Mouse (Mus musculus): ENCODE results near the gene Fam20c.

DNA sequence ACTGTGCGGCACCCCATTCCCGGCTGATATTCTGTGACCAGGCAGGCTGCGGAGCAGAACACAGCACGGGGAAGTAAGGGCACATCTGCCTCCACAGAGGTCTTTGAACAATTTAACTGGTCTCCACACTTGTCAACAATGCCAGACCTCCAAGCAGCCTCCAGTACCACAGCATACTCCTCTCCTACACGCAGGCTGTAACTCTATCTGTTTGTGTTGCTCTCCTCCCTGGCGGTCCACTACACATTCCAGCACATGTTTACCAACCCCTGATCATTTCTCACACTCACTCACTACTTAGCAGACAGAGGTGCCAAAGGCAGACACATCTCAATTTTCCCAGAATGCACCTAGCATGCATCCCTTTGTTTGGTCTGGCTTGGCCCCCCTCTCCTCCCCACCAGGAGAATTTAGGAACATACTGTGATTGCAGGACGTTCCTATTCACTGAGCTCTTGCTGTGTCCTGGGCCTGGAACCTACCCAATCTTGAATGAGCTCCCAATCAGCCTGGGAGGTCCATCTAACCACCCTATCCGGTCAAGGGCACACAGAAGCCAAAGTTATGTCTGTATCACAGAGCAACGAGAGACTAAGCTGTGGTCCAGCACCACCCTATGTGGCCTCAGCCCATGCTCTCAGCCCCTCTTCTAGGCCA, 89.0 kb downstream of the Fam20c start:
- TF ChIP-seq CTCF (IDR thresholded peaks at IDR 0.05; ENCODE audit: extremely low read depth, insufficient read depth, low read length), result no peak
- TF ChIP-seq POLR2A (IDR thresholded peaks at IDR 0.05; ENCODE audit: extremely low read depth, insufficient read depth, low read length), result no peak

All from cortical plate, adult 2 months (tissue).